Mouse (Mus musculus) central nervous system, embryonic 11.5 days (tissue): ENCODE results near the gene Gatm. TPM values are rescaled to one million over a fixed set of nuclear protein-coding genes. Genes with fewer than 3 reads are reported as not detected.

Experiments used
- polyA plus RNA-seq: library from polyadenylated mRNA; depleted of rRNA; stranded (reverse); fragments of >200 nt; gene quantifications from 2 replicates; pipeline ENCODE4 v1.2.3, GENCODE M21; 2012; rRNA removed

The Gatm gene
- polyA plus RNA-seq, result 8.5 and 13.8 TPM in 2 replicates

DNA sequence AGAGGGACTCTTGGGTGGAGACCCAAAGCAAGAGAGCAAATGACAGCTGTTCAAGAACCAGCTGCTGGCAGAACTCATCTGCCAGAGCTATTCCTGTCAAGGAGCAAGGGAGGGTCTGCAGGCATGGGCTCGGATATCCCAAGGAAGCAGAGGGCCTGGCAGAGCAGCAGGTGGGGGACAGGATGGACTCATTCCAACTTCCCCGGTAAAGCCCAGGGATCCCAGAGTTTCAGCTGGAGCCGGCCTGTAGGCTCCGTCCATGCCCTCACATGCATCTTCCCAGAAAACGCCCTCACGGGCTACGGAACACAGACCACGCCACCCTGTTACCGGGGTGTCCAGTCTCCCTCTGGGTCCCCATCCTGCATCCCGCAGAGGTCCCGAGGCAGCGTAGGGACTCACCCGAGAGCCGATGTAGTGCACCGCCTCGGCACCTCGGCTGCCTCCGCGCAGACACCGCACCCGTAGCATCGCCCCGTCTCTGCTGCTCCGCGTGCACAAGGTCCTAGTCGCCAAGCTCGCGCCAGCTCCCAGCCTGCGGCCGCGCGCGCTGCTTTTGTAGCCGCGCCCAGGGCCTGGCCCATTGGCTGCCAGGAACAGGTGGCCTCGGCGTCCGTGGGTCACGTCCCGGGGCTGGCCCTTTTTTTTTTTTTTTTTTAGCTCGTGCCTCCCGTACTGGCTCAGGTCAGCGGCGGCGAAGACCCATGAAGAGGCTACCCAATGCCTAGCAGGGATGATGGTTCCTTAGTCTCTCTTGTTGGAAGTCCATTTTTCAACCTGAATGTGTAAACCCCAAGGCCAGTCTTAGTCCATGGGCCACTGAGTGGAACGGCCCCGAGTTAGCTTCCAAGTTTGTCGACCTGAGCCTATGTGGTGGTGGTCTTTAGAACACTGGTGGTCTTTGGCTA is at the start of gene Gatm:
Gene Gatm, minus strand, starts transcription at position 558 of the 908 bp plus-strand sequence.

DNA sequence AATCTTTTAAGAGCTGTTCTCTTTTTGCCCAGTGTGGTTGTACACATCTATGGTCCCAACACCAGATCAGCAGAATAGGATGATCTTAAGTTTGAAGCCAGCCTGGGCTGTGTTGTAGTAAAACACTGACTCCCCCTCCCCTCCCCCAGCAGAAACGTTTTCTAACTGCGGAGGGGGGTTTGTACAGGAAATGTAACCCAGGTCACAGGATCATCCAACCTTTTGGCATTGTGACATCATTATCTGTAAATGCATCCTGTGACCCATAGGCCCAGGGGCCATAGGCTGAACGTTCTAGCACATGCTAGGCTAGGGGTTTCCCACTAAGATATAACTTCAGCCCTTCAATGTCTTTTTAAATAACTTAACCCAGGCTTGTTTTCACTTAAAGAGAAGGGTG is 25.6 kb upstream of the Gatm start, which contains the start of gene AA467197:
Gene AA467197, plus strand, starts transcription at position 301 of the 400 bp plus-strand sequence.

Other genes with a start within 250 kb of the Gatm start
- 41.1 and 62.7 TPM in 2 replicates for gene Shf, start 242.1 kb downstream of the Gatm start, polyA plus RNA-seq
- 0.11 and 0.12 TPM in 2 replicates for gene Slc28a2, start 184.8 kb downstream of the Gatm start, polyA plus RNA-seq
- not detected in 2 replicates for gene Gm14085, start 126.4 kb downstream of the Gatm start, polyA plus RNA-seq
- 0.35 and 0.41 TPM in 2 replicates for gene AA467197, start 25.7 kb upstream of the Gatm start, polyA plus RNA-seq
- gene Slc30a4, start 91.4 kb upstream of the Gatm start, polyA plus RNA-seq, result 5.8 and 10.9 TPM in 2 replicates
- gene Bloc1s6, start 127.2 kb upstream of the Gatm start, polyA plus RNA-seq, result 33.2 and 50.7 TPM in 2 replicates
- gene Sqor, start 153.9 kb upstream of the Gatm start, polyA plus RNA-seq, result 1.9 and 2.0 TPM in 2 replicates